Mouse (Mus musculus) midbrain, embryonic 14.5 days (tissue): ENCODE results near the gene Hecw2. TPM values are rescaled to one million over a fixed set of nuclear protein-coding genes. Genes with fewer than 3 reads are reported as not detected.

ENCODE experiments used
- ATAC-seq: fragments of 200-750 bp; cut with Nextera tagmentation; 2 replicates; pipeline ENCODE4 v1.8.0; 2017; ENCODE audit warnings: moderate number of reproducible peaks, moderate library complexity; ENCODE audit not compliant: low FRiP score, low TSS enrichment
- DNase-seq: peaks from one replicate; pipeline ENCODE4 v3.0.0-alpha.2; 2015
- H3K27ac ChIP-seq: fragments of 300-500 bp; sonication (generic); replicated peaks from 2 replicates; pipeline ENCODE4 v1.5.1; 2014; ENCODE audit warnings: mild to moderate bottlenecking, low read depth, low read length, moderate library complexity
- H3K27me3 ChIP-seq: fragments of 300-500 bp; sonication (generic); 2 replicates; pipeline ENCODE4 v1.6.1; 2014; ENCODE audit warnings: low read length, control low read depth, mixed read lengths; ENCODE audit not compliant: control insufficient read depth, insufficient read depth
- H3K36me3 ChIP-seq: fragments of 300-500 bp; sonication (generic); 2 replicates; pipeline ENCODE4 v1.6.1; 2014; ENCODE audit warnings: low read length, control low read depth; ENCODE audit not compliant: control insufficient read depth, insufficient read depth
- H3K4me1 ChIP-seq: fragments of 300-500 bp; sonication (generic); 2 replicates; pipeline ENCODE4 v1.6.1; 2014; ENCODE audit warnings: mild to moderate bottlenecking, antibody characterized with exemption, low read length, control low read depth; ENCODE audit not compliant: control insufficient read depth, insufficient read depth
- H3K4me2 ChIP-seq: fragments of 300-500 bp; sonication (generic); 2 replicates; pipeline ENCODE4 v1.6.1; 2014; ENCODE audit warnings: mild to moderate bottlenecking, low read length, moderate library complexity
- H3K4me3 ChIP-seq: fragments of 300-500 bp; sonication (generic); replicated peaks from 2 replicates; pipeline ENCODE4 v1.5.1; 2014; ENCODE audit warnings: low read depth, low read length
- H3K9ac ChIP-seq: fragments of 300-500 bp; sonication (generic); replicated peaks from 2 replicates; pipeline ENCODE4 v1.6.1; 2014; ENCODE audit warnings: mild to moderate bottlenecking, low read length, moderate library complexity
- H3K9me3 ChIP-seq: fragments of 300-500 bp; sonication (generic); 2 replicates; pipeline ENCODE4 v1.6.1; 2016; ENCODE audit warnings: low read length, control low read depth, mixed read lengths; ENCODE audit not compliant: control insufficient read depth
- WGBS: fragments of 180-500 bp; shearing (Covaris S2); extraction: QIAGEN DNeasy Blood & Tissue Kit; methylation state at CpG from one replicate; pipeline ENCODE4 v1.1.7; 2014; 5-methylcytosine and 5-hydroxymethylcytosine counted together
- polyA plus RNA-seq: library from polyadenylated mRNA; unstranded; fragments of >200 nt; fragmentation: Nextera tagmentation; extraction: Ambion mirVana; gene quantifications from 2 replicates; pipeline ENCODE4 v1.2.1, GENCODE M21; 2014

The Hecw2 gene
- polyA plus RNA-seq, 1 experiment from 2014 or later, result 6.4 TPM

- Histone ChIP-seq H3K9ac (no peak overlapping the region), H3K27me3 (no peaks in the 10 kb centered on the region), H3K36me3 (no peaks in the 10 kb centered on the region), H3K27ac (no peak overlapping the region), H3K4me1 (no peaks in the 10 kb centered on the region), H3K9me3 (no peaks in the 10 kb centered on the region), H3K4me3 (no peak overlapping the region), H3K4me2 (no peak overlapping the region)
- DNase-seq (no peak), ATAC-seq (no peak)
- 16% methylated on average over 3 of the region's 3 CpGs for WGBS
These were observed 328.5 kb downstream of the Hecw2 start for GRCm38 (mm10) chr1:53866374-53866902.

DNA sequence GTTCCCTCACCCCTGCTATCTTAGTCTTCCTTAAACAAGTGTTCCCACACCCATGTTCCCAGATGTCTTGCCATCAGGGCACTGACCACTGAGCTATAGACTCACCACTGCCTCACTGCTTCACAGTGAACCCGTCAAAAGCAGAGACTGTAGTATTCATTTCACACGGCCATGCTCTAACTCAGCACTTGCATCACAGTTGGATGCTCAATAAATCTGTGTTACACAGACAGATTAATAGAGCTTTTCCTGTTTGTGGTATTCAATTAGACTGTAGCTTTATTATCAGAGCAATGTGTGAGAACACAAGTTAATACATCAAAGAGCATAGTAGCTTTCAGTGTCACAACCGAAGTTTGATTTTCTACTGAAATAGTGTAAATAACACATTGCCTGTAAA lies 330.9 kb downstream of the Hecw2 start:
- Histone ChIP-seq H3K9ac (no peak overlapping the region), H3K27me3 (no peaks in the 10 kb centered on the region), H3K4me3 (no peak overlapping the region), H3K4me1 (no peaks in the 10 kb centered on the region), H3K4me2 (no peak overlapping the region), H3K27ac (no peak overlapping the region), H3K36me3 (no peaks in the 10 kb centered on the region), H3K9me3 (no peaks in the 10 kb centered on the region)
- WGBS, result 93% methylated on average over 3 of the region's 3 CpGs
- no peak for DNase-seq
- ATAC-seq, result no peak

DNA sequence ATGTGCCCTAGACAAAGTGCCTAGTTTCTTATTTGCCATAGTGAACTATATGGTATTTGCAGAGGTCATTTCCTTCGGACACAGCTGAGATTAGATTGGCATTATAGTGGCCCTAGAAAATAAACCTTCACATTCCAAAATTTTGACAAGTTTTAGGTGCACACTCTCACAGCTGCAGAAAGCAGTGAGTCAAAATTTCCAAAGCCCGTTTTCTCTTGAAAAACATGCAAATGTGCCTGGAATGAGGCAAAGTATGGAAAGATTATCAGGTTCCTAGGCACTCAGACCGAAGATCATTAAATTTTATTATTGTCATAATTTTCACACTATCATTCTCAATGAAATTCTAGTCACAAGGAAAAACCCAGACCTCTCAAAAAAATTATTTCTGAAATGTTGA lies 334.4 kb downstream of the Hecw2 start:
- H3K9me3 ChIP-seq, result no peaks in the 10 kb centered on the region
- no peaks in the 10 kb centered on the region for H3K27me3 ChIP-seq
- WGBS, result 89% methylated on average over 3 of the region's 3 CpGs
- H3K9ac ChIP-seq, result no peak overlapping the region
- H3K4me3 ChIP-seq, result no peak overlapping the region
- no peak overlapping the region for H3K4me2 ChIP-seq
- H3K36me3 ChIP-seq, result no peaks in the 10 kb centered on the region
- no peak overlapping the region for H3K27ac ChIP-seq
- no peaks in the 10 kb centered on the region for H3K4me1 ChIP-seq
- DNase-seq (no peak), ATAC-seq (no peak)

DNA sequence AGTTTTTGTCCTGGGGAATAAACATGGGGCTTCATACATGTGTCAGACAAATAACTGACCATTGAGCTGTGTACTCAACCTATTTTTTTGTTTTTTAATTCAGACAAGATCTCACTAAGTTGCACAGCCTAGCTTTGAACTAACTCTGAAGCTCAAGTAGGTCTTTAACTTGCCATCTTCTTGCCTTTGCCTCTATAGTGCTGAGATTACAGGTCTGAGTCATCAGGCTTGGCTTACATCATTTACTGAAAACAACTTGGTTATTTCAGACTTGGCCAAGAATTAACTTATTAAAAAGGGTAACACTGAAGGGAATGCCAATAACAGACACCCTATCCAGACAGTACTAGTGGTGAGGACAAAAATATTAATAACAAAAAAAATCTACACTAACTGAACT lies 335.8 kb downstream of the Hecw2 start:
- Histone ChIP-seq H3K27ac (no peak overlapping the region), H3K9me3 (no peaks in the 10 kb centered on the region), H3K27me3 (no peaks in the 10 kb centered on the region), H3K4me2 (no peak overlapping the region), H3K36me3 (no peaks in the 10 kb centered on the region), H3K4me1 (no peaks in the 10 kb centered on the region), H3K4me3 (no peak overlapping the region), H3K9ac (no peak overlapping the region)
- DNase-seq, result no peak
- no peak for ATAC-seq

DNA sequence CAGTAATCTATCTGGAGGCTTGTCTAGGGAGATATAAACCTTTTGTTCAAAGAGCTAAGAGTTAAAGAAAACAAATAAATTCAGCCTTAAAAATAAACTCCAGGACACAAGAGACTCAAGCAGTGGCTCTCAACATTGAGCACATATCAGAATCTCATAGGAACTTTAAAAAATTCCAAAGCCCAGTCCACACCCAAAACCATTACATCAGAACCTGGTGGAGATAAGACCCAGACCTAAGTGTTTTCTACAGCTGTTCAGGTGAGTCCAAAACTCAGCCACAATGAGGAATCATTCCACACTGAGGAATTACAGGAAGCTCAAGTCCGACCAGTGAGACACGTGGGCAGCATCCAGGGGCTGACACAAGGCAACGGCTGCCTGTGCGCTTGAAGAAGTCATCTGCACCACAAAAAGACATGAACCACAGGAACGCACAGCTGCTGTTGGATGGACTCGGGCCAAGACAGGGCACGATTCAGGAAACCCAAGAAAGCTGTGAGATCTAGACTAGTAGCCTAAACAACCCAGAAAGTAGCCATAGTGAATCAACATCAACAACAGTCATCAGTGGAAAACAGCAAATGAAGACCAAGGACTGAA lies 338.4 kb downstream of the Hecw2 start:
- Histone ChIP-seq H3K9me3 (no peaks in the 10 kb centered on the region), H3K4me3 (no peak overlapping the region), H3K36me3 (no peaks in the 10 kb centered on the region), H3K4me1 (no peaks in the 10 kb centered on the region), H3K9ac (no peak overlapping the region), H3K27me3 (no peaks in the 10 kb centered on the region), H3K27ac (no peak overlapping the region), H3K4me2 (no peak overlapping the region)
- no peak for ATAC-seq
- 90% methylated on average over 7 of the region's 7 CpGs for WGBS
- DNase-seq, result no peak

- WGBS, result 90% methylated on average over 7 of the region's 7 CpGs
- H3K27me3 ChIP-seq, result no peaks in the 10 kb centered on the region
These were observed 339.2 kb downstream of the Hecw2 start for GRCm38 (mm10) chr1:53855732-53856131.

GRCm38 (mm10) chr1:53852086-53852610 lies 342.8 kb downstream of the Hecw2 start:
- 92% methylated on average over 3 of the region's 3 CpGs for WGBS

More at GRCm38 (mm10) chr1:53855732-53856131, 339.2 kb downstream of the Hecw2 start:
- Histone ChIP-seq H3K27ac (no peak overlapping the region), H3K4me1 (no peaks in the 10 kb centered on the region), H3K9ac (no peak overlapping the region), H3K36me3 (no peaks in the 10 kb centered on the region), H3K4me2 (no peak overlapping the region), H3K4me3 (no peak overlapping the region), H3K9me3 (no peaks in the 10 kb centered on the region)
- ATAC-seq (no peak), DNase-seq (no peak)

GRCm38 (mm10) chr1:53851334-53851733 lies 343.6 kb downstream of the Hecw2 start:
- H3K9me3 ChIP-seq, result no peaks in the 10 kb centered on the region
- no peak overlapping the region for H3K9ac ChIP-seq
- H3K4me1 ChIP-seq, result no peaks in the 10 kb centered on the region
- H3K4me3 ChIP-seq, result no peak overlapping the region
- H3K27me3 ChIP-seq, result no peaks in the 10 kb centered on the region
- 91% methylated on average over 8 of the region's 8 CpGs for WGBS
- peaks cover 4% of the 10 kb centered on the region; the same call in 1 of the 2 replicates for H3K36me3 ChIP-seq
- DNase-seq (no peak), ATAC-seq (no peak)
- H3K4me2 ChIP-seq, result no peak overlapping the region
- no peak overlapping the region for H3K27ac ChIP-seq

More at GRCm38 (mm10) chr1:53852086-53852610, 342.8 kb downstream of the Hecw2 start:
- Histone ChIP-seq H3K9me3 (no peaks in the 10 kb centered on the region), H3K4me2 (no peak overlapping the region), H3K4me3 (no peak overlapping the region), H3K27me3 (no peaks in the 10 kb centered on the region), H3K4me1 (no peaks in the 10 kb centered on the region), H3K9ac (no peak overlapping the region), H3K36me3 (peaks cover 4% of the 10 kb centered on the region; the same call in 1 of the 2 replicates), H3K27ac (no peak overlapping the region)
- ATAC-seq, result no peak
- no peak for DNase-seq

- Histone ChIP-seq H3K4me2 (no peak overlapping the region), H3K4me3 (no peak overlapping the region)
- DNase-seq, result no peak
These were observed 344.1 kb downstream of the Hecw2 start for GRCm38 (mm10) chr1:53850891-53851290.

More at GRCm38 (mm10) chr1:53850891-53851290, 344.1 kb downstream of the Hecw2 start:
- Histone ChIP-seq H3K4me1 (no peaks in the 10 kb centered on the region), H3K9me3 (no peaks in the 10 kb centered on the region), H3K9ac (no peak overlapping the region), H3K27me3 (no peaks in the 10 kb centered on the region), H3K36me3 (peaks cover 4% of the 10 kb centered on the region; the same call in 1 of the 2 replicates), H3K27ac (no peak overlapping the region)
- no peak for ATAC-seq
- 96% methylated on average over 6 of the region's 6 CpGs for WGBS
